Mouse (Mus musculus) intestine, embryonic 16.5 days (tissue): ENCODE results near the gene Sfta2. TPM values are rescaled to one million over a fixed set of nuclear protein-coding genes. Genes with fewer than 3 reads are reported as not detected.

Source experiments
- ATAC-seq: fragments of 200-750 bp; cut with Nextera tagmentation; 2 replicates; pipeline ENCODE4 v1.8.0; 2017; ENCODE audit warnings: moderate TSS enrichment, moderate library complexity
- H3K27ac ChIP-seq: fragments of 300-500 bp; sonication (generic); 2 replicates; pipeline ENCODE4 v1.5.1; 2014; ENCODE audit warnings: mild to moderate bottlenecking, low read length
- H3K27me3 ChIP-seq: fragments of 300-500 bp; sonication (generic); replicated peaks from 2 replicates; pipeline ENCODE4 v1.6.1; 2014; ENCODE audit warnings: low read length, control low read depth, mixed read lengths; ENCODE audit not compliant: control insufficient read depth, insufficient read depth
- H3K36me3 ChIP-seq: fragments of 300-500 bp; sonication (generic); 2 replicates; pipeline ENCODE4 v1.6.1; 2014; ENCODE audit warnings: low read length, control low read depth; ENCODE audit not compliant: control insufficient read depth, insufficient read depth
- H3K4me1 ChIP-seq: fragments of 300-500 bp; sonication (generic); 2 replicates; pipeline ENCODE4 v1.6.1; 2014; ENCODE audit warnings: low read length, control low read depth, mixed read lengths; ENCODE audit not compliant: control insufficient read depth, insufficient read depth
- H3K4me2 ChIP-seq: fragments of 300-500 bp; sonication (generic); 2 replicates; pipeline ENCODE4 v1.6.1; 2014; ENCODE audit warnings: low read depth, low read length, control low read depth
- H3K4me3 ChIP-seq: fragments of 300-500 bp; sonication (generic); 2 replicates; pipeline ENCODE4 v1.5.1; 2014; ENCODE audit warnings: mild to moderate bottlenecking, low read length
- H3K9ac ChIP-seq: fragments of 300-500 bp; sonication (generic); 2 replicates; pipeline ENCODE4 v1.6.1; 2014; ENCODE audit warnings: low read depth, low read length
- H3K9me3 ChIP-seq: fragments of 300-500 bp; sonication (generic); 2 replicates; pipeline ENCODE4 v1.6.1; 2016; ENCODE audit warnings: low read length, control low read depth; ENCODE audit not compliant: control insufficient read depth
- WGBS: fragments of 180-500 bp; shearing (Covaris S2); extraction: QIAGEN DNeasy Blood & Tissue Kit; methylation state at CpG from one replicate; pipeline ENCODE4 v1.1.7; 2014; 5-methylcytosine and 5-hydroxymethylcytosine counted together
- polyA plus RNA-seq: library from polyadenylated mRNA; unstranded; fragments of >200 nt; fragmentation: Nextera tagmentation; extraction: Ambion mirVana; gene quantifications from 2 replicates; pipeline ENCODE4 v1.2.1, GENCODE M21; 2015

Sfta2 gene
- polyA plus RNA-seq: 1.2 and 3.3 TPM in 2 replicates

DNA sequence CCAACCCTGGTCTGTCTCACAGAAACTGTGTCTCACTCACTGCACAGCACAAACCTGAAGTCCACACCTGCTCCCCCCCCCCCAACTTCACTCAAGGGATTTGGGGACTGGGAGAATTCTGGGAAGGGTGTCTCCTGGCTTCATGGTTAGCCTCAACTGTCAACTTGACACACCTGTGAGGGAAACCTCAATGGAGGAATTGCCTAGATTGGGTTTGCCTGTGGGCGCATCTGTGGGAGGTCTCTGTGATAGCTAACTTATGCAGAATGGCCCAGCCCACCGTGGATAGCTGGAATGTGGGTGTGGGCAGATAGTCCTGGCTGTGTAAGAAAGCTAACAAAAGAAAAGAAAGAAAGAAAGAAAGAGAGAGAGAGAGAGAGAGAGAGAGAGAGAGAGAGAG lies at the start of gene Sfta2:
Gene Sfta2 (plus strand): TSS at position 301 of the 400 bp plus-strand sequence.
- WGBS: 45% methylated on average over 2 of the region's 2 CpGs
- ATAC-seq: no peak
- H3K4me1 ChIP-seq: no peaks in the 10 kb centered on the region
- no peaks in the 10 kb centered on the region for H3K9me3 ChIP-seq
- H3K27me3 ChIP-seq: no peaks in the 10 kb centered on the region
- no peaks in the 10 kb centered on the region for H3K36me3 ChIP-seq
- no peak within 1 kb of the TSS for H3K9ac ChIP-seq
- H3K4me2 ChIP-seq: peak within 1 kb of the TSS; percentile 17; the same call in 1 of the 2 replicates
- H3K27ac ChIP-seq: no peak within 1 kb of the TSS
- no peak within 1 kb of the TSS for H3K4me3 ChIP-seq

DNA sequence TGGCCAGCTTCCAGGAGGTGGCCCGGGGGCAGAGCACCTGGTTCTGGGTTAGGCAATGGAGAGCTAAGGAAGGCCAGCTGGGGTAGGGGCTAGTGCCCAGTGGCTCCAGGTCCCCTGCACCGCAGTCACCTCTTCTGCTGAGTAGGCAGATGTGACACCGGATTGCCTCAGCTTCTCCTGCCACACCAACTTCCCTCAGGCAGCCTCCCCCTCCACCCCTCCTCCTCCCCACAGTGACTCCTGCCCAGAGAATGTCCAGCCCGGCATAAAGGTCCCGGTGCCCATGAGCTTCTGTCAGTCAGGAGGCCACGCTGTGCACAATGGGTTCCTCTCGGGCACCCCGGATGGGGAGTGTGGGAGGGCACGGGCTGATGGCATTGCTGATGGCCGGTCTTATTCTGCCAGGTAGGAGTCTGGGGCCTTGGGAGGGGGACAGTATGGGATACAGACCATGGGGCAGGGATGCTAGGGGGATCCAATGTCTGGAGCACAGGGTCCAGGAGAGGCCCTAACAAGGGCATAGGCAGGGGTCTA lies 49.4 kb upstream of the Sfta2 start, which contains the start of gene Cdsn:
Gene Cdsn (plus strand): TSS at position 248 of the 534 bp plus-strand sequence.
- no peaks in the 10 kb centered on the region for H3K9me3 ChIP-seq
- H3K4me1 ChIP-seq: peaks cover 9% of the 10 kb centered on the region
- H3K27me3 ChIP-seq: no peaks in the 10 kb centered on the region
- no peak within 1 kb of the TSS for H3K4me3 ChIP-seq
- H3K4me2 ChIP-seq: no peak within 1 kb of the TSS
- WGBS: 78% methylated on average over 10 of the region's 10 CpGs
- no peaks in the 10 kb centered on the region for H3K36me3 ChIP-seq
- ATAC-seq: no peak
- peak within 1 kb of the TSS; percentile 35; the same call in 1 of the 2 replicates for H3K9ac ChIP-seq
- H3K27ac ChIP-seq: no peak within 1 kb of the TSS; the same call in none of the 2 replicates

DNA sequence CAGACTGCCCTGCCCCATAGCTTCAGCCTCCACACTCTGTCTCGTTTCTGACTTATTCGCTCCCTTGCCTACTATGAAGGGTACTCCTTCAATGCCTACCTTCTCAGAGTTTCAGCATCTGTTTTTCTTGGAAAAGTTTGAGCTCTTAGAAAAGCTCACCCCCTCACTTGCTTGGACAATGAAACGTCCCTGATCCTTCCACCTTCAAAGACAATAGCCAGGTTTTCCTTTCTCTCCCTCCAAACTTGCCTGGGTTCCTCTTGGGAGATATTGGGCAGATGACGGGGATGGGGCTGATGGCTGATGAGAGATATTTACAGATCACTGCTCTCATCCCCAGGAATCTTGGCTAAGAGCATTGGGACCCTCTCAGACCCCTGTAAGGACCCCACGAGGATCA lies 47.0 kb upstream of the Sfta2 start:
- 83% methylated on average over 5 of the region's 5 CpGs for WGBS
- H3K9me3 ChIP-seq: no peaks in the 10 kb centered on the region

DNA sequence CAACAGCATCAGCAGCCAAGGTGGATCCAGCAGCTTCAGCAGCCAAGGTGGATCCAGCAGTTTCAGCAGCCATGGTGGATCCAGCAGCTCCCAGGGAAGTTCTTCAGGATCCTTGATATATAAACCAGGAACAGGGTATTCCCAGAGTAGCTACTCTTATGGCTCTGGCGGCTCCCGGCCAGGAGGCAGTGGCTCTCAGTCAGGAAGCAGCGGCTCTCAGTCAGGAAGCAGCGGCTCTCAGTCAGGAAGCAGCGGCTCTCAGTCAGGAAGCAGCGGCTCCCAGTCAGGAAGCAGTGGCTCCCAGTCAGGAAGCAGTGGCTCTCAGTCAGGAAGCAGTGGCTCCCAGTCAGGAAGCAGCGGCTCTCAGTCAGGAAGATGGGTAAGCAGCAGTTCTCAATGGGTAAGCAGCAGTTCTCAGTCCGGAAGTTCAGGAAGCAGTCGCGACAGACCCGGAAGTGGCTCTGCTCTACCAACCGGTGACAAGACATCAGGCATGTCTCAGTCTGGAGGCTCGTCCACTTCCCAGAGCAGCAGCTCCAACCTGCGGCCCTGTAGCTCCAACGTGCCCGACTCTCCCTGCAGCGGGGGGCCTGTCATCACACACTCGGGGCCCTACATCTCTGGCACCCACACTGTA lies 46.5 kb upstream of the Sfta2 start:
- whole genome bisulfite sequencing: 91% methylated on average over 18 of the region's 18 CpGs
- no peaks in the 10 kb centered on the region for H3K36me3 ChIP-seq
- H3K9me3 ChIP-seq: no peaks in the 10 kb centered on the region
- H3K4me2 ChIP-seq: no peak overlapping the region
- H3K27ac ChIP-seq: no peak overlapping the region
- peaks cover 4% of the 10 kb centered on the region; the same call in 1 of the 2 replicates for H3K4me1 ChIP-seq
- no peak overlapping the region for H3K4me3 ChIP-seq
- ATAC-seq: no peak
- H3K27me3 ChIP-seq: no peaks in the 10 kb centered on the region
- no peak overlapping the region for H3K9ac ChIP-seq

More for the DNA sequence above, 47.0 kb upstream of the Sfta2 start:
- Histone ChIP-seq H3K9ac (no peak overlapping the region), H3K27ac (no peak overlapping the region), H3K4me3 (no peak overlapping the region), H3K4me2 (no peak overlapping the region), H3K4me1 (peaks cover 4% of the 10 kb centered on the region; the same call in 1 of the 2 replicates), H3K36me3 (no peaks in the 10 kb centered on the region), H3K27me3 (no peaks in the 10 kb centered on the region)
- no peak for ATAC-seq

DNA sequence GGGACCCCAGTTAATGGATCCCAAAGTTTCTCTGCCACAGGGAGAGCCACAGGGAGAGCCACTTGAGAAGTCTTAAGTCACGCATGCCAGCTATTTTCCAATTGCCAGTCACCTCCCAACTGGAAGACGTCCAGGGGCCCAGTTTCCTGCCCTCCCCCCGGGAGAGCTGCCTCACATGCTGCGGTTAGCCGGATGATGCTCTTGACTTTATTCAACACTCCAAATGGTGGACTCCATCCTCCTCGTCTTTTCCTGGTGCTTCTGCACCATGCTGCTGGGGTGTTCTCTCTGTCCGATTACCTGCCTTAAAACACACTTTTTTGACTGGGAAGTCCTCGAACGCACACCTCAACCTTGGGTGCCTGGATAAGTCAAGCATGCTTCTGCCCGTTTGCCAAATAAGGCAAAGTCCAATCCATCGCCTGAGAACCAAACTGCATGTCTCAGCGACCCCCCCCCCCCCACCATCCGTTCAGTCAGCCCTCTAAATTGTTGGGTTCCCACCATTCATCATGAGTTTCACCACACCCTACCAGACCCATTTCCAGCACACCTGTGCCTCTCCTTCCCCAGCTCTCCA lies 45.1 kb upstream of the Sfta2 start:
- Histone ChIP-seq H3K4me1 (no peaks in the 10 kb centered on the region; the same call in 1 of the 2 replicates), H3K36me3 (no peaks in the 10 kb centered on the region), H3K4me3 (no peak overlapping the region), H3K27ac (no peak overlapping the region), H3K4me2 (no peak overlapping the region), H3K9me3 (no peaks in the 10 kb centered on the region), H3K9ac (no peak overlapping the region), H3K27me3 (no peaks in the 10 kb centered on the region)
- WGBS: 83% methylated on average over 13 of the region's 13 CpGs
- ATAC-seq: no peak

DNA sequence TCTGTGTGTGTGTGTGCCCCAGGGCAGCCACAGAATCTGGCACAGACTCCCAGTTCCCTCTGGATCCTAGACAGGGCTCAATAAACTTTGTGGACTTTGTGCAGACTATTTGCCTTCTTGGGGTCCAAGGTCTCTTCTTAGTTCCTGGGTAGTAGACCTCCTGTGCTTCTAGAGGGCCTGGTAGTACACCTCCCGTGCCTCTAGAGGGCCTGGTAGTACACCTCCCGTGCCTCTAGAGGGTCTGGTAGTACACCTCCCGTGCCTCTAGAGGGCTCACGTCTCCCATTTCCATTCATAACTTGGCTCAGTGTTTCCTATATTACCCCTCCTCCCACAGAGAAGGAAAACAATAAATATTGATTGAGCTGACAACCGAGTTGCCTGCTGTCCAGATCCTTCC lies 44.5 kb upstream of the Sfta2 start:
- Histone ChIP-seq H3K9me3 (no peaks in the 10 kb centered on the region), H3K4me2 (no peak overlapping the region), H3K36me3 (no peaks in the 10 kb centered on the region), H3K4me3 (no peak overlapping the region), H3K9ac (no peak overlapping the region), H3K27me3 (no peaks in the 10 kb centered on the region), H3K27ac (no peak overlapping the region), H3K4me1 (no peaks in the 10 kb centered on the region)
- WGBS: 24% methylated on average over 5 of the region's 5 CpGs
- peak; percentile 92 for ATAC-seq

DNA sequence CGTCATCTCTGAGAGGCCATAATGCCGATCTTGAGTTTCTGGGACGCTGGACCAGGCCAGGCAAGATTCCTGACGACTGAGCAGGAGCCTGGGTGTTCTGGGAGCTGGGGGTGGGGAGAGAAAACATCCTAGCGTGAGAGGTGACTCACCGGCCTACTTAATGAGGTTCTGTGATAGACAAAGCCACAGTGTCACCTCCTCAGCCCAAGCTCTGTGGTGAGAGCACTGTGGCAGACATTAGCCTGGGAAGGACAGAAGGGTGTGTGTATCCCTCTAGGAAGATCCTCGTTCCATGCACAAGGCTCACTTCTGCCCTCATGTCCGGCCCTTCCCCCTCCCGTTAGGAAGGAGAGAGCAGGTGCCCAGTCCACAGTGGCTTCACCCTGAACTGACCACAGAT lies 44.0 kb upstream of the Sfta2 start:
- ATAC-seq: peak; percentile 34
- Histone ChIP-seq H3K27me3 (no peaks in the 10 kb centered on the region), H3K9me3 (no peaks in the 10 kb centered on the region), H3K27ac (no peak overlapping the region), H3K36me3 (no peaks in the 10 kb centered on the region), H3K4me1 (no peaks in the 10 kb centered on the region), H3K4me2 (no peak overlapping the region), H3K9ac (no peak overlapping the region), H3K4me3 (no peak overlapping the region)
- WGBS: 58% methylated on average over 9 of the region's 9 CpGs

DNA sequence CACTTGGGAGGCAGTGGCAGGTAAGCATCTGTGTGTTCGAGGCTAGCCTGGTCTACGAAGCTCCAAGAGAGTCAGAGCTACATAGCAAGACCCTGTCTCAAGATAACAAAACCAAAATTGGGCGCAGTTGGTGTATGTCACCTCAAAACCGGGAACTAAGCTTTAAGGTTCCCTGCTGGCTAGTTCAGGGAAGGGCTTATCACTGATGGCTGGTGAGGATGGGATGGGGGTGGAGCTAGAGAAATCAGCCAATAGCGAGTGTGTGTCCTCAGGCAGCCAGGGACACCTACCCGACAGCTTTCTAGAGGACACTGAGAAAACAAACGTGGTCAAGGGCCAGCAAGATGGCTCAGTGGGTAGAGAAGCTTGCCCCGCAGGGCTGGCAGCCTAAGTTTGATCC lies 43.1 kb upstream of the Sfta2 start:
- no peaks in the 10 kb centered on the region for H3K27me3 ChIP-seq
- H3K4me2 ChIP-seq: no peak overlapping the region
- H3K4me3 ChIP-seq: no peak overlapping the region
- no peak overlapping the region for H3K9ac ChIP-seq
- WGBS: 64% methylated on average over 8 of the region's 8 CpGs
- no peaks in the 10 kb centered on the region for H3K9me3 ChIP-seq
- no peaks in the 10 kb centered on the region for H3K4me1 ChIP-seq
- H3K36me3 ChIP-seq: no peaks in the 10 kb centered on the region
- H3K27ac ChIP-seq: no peak overlapping the region
- no peak for ATAC-seq

DNA sequence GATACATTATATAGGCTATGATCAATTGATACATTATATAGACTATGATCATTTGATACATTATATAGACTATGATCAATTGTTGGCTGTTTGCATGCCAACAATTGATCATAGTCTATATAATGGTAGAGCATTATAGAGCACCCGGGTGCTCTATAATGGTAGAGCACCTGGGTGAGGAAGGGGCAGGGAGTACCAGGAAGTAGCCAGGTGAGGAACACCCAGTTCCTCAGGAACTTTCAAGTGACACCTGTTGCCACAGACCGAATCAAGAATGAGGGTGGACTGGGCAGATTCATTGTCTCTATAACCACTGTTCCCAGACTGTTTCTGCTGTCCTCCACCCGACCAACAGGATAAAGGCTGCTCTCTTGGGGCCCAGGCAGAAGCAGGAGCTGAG lies 34.2 kb upstream of the Sfta2 start, which contains the start of gene 2300002M23Rik:
Gene 2300002M23Rik (plus strand): TSS at position 301 of the 400 bp plus-strand sequence.
- Histone ChIP-seq H3K27me3 (peaks cover 11% of the 10 kb centered on the region; the same call in 1 of the 2 replicates), H3K4me2 (no peak within 1 kb of the TSS), H3K27ac (no peak within 1 kb of the TSS), H3K4me3 (no peak within 1 kb of the TSS), H3K4me1 (peaks cover 8% of the 10 kb centered on the region), H3K9me3 (no peaks in the 10 kb centered on the region), H3K9ac (no peak within 1 kb of the TSS), H3K36me3 (no peaks in the 10 kb centered on the region)
- WGBS: 54% methylated on average over 3 of the region's 3 CpGs
- no peak for ATAC-seq
